Mouse (Mus musculus): ENCODE results near the gene Esf1.

- TF ChIP-seq CTCF (IDR thresholded peaks at IDR 0.05; ENCODE audit: borderline replicate concordance, control insufficient read depth, extremely low read depth, insufficient read depth, low read length, poor library complexity), result no peak
- no peak for TF ChIP-seq POLR2A (IDR thresholded peaks at IDR 0.05; ENCODE audit: control insufficient read depth, extremely low read depth, insufficient read depth, low read length, poor library complexity)
Observed at GRCm38 (mm10) chr2:140099971-140100370, 70.4 kb downstream of the Esf1 start.
